Mouse (Mus musculus): Measurements from ENCODE around the gene Gm20388. TPM values are rescaled to one million over a fixed set of nuclear protein-coding genes. Genes with fewer than 3 reads are reported as not detected.
A peak's percentile ranks its signal among the peaks of the same experiment; 100 is the strongest.

Gm20388 gene
- polyA plus RNA-seq, 1 experiment from 2014 or later: not detected

DNA sequence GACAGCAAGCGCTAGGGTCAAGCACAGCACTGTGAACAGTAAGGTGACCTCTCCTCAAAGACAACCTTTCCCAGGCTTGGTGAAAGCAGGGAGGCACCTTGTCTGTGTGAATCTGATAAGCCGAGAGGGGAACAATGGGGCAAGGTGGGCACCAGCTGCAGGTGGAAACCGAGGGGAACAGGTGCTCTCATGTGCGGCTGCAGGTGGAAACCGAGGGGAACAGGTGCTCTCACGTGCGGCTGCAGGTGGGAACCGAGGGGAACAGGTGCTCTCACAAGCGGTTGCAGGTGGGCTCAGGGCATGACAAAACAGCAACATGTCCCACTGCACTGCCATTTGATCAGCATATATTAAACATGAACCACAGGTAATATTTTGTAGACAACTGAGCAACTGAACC lies 1986.6 kb downstream of the Gm20388 start:
- H3K27me3 ChIP-seq (replicated peaks): no peaks in the 10 kb centered on the region
- H3K9ac ChIP-seq: peak overlapping the region; percentile 85
- no peak overlapping the region for H3K4me3 ChIP-seq
- peak overlapping the region; percentile 100 for H3K27ac ChIP-seq
- peaks cover 80% of the 10 kb centered on the region for H3K4me1 ChIP-seq
- peak overlapping the region; percentile 75 for H3K4me2 ChIP-seq
- ATAC-seq: no peak
- no peaks in the 10 kb centered on the region for H3K9me3 ChIP-seq (replicated peaks)
- peaks cover 80% of the 10 kb centered on the region for H3K36me3 ChIP-seq
- WGBS (ENCODE audit: insufficient replicate concordance): 71% methylated on average over 9 of the region's 9 CpGs

DNA sequence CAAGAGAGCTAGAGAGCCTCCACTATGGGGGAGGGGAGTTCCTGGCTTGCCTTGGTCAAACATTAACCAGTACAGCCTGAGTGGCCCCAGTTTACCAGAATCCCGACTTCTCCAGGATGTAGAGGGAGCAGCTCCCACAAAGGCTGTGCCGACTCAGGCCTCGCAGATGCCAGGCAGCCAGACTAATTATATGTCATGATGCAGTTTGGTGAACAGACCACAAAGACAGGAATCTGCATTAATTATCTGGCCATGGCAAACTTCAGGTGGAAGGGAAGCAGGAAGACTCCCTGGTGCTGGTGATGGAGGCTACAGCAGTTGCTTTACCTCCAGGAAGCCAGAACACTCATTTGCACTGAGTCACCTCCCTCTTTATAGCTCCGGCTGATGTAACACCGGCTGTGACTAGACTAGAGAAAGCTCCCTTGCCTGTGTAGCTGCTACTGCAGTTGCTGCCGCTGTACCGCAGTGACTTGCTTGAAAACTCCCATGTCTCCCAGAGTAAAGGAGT lies 1987.3 kb downstream of the Gm20388 start:
- WGBS (ENCODE audit: insufficient replicate concordance): 46% methylated on average over 7 of the region's 7 CpGs
- Histone ChIP-seq H3K4me2 (peak overlapping the region; percentile 75), H3K4me1 (peaks cover 88% of the 10 kb centered on the region), H3K9me3 (replicated peaks) (no peaks in the 10 kb centered on the region), H3K4me3 (peak overlapping the region; percentile 50), H3K27ac (peak overlapping the region; percentile 100), H3K27me3 (replicated peaks) (no peaks in the 10 kb centered on the region), H3K36me3 (peaks cover 80% of the 10 kb centered on the region), H3K9ac (peak overlapping the region; percentile 85)
- peak; percentile 16 for ATAC-seq

DNA sequence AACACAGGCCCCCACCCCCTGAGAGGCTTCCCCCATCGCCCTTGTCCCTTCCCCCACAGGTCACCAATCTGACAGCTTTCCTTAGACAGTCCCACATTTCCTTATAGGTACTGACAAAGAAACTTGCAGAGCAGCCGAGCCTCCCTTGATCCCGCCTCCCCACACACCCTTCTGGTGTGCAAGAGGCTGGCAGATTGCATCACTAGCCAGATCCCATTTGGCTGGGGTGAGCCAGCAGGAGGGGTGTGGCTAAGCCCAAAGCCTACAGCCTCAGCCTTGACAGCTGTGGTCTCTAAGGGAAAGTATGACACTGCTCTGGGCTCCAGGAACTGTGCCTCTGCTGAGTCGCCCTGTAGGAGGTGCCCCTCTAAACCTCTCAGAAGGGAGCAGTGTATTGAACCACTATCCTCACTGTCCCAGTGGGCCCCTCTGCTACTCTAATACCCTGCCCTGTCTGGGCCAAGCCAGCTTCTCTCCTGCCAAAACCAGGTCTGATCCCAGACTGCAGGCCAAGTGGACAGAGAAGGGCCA lies 1987.8 kb downstream of the Gm20388 start:
- H3K4me1 ChIP-seq: peaks cover 93% of the 10 kb centered on the region
- peak overlapping the region; percentile 50 for H3K4me3 ChIP-seq
- H3K9me3 ChIP-seq (replicated peaks): no peaks in the 10 kb centered on the region
- peak; percentile 90 for ATAC-seq
- H3K9ac ChIP-seq: peak overlapping the region; percentile 85
- peaks cover 80% of the 10 kb centered on the region for H3K36me3 ChIP-seq
- 6% methylated on average over 4 of the region's 4 CpGs for WGBS (ENCODE audit: insufficient replicate concordance)
- H3K27ac ChIP-seq: peak overlapping the region; percentile 100
- H3K4me2 ChIP-seq: peak overlapping the region; percentile 75
- no peaks in the 10 kb centered on the region for H3K27me3 ChIP-seq (replicated peaks)

DNA sequence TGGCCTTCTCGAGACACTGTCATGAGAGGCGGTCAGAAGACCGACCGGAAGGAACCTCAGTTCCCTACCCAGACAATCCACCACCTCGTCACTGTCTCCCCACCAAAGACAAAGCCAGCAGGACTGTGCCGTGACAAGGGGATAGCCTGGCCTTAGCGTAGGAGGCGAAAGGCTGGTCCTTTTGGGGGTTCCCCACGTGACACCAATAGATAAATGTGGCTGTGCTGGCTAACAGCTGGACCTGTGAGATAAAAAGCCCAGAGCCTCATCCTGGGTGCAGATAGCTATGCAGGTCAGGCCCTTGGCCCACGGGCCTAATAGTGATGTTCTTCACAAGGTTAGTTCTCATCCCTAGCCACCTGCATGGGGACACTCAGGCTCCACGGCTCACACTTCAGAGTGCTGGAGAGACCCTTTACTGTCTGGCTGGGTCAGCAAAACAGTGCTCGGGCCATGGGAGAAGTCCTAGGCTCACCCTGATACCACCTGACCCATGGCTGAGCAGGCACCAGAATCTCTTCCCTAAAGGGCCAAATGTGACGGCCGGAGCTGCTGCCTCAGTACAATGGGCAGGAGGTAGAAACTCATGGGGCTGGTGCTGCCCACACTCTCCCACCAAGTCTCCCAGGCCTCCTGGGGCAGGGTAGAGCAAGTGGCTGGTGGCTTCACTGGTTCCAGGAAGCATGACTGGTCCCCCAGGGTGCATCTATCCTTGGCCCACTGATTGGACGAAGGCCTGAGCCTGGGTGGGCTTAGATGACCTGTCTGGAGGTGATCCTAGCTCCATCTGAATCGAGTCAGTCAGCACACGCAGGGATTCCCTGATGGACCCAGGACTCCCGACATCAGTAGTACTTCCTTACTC lies 1988.8 kb downstream of the Gm20388 start:
- peak overlapping the region; percentile 75 for H3K4me2 ChIP-seq
- H3K36me3 ChIP-seq: peaks cover 80% of the 10 kb centered on the region
- no peaks in the 10 kb centered on the region for H3K9me3 ChIP-seq (replicated peaks)
- H3K4me3 ChIP-seq: peak overlapping the region; percentile 50
- no peaks in the 10 kb centered on the region for H3K27me3 ChIP-seq (replicated peaks)
- H3K4me1 ChIP-seq: peaks cover 100% of the 10 kb centered on the region
- 34% methylated on average over 18 of the region's 18 CpGs for WGBS (ENCODE audit: insufficient replicate concordance)
- peak; percentile 83 for ATAC-seq
- H3K27ac ChIP-seq: peak overlapping the region; percentile 100
- peak overlapping the region; percentile 85 for H3K9ac ChIP-seq

GRCm38 (mm10) chr8:121901498-121902236 lies 1991.0 kb downstream of the Gm20388 start:
- H3K27ac ChIP-seq: peak overlapping the region; percentile 100
- WGBS (ENCODE audit: insufficient replicate concordance): 72% methylated on average over 8 of the region's 8 CpGs

GRCm38 (mm10) chr8:121903977-121904376 lies 1993.3 kb downstream of the Gm20388 start:
- ATAC-seq: no peak
- Histone ChIP-seq H3K4me3 (peak overlapping the region; percentile 89), H3K36me3 (peaks cover 58% of the 10 kb centered on the region), H3K9me3 (replicated peaks) (no peaks in the 10 kb centered on the region), H3K27ac (no peak overlapping the region), H3K4me1 (peaks cover 85% of the 10 kb centered on the region), H3K27me3 (replicated peaks) (no peaks in the 10 kb centered on the region), H3K4me2 (peak overlapping the region; percentile 75), H3K9ac (peak overlapping the region; percentile 90)
- WGBS (ENCODE audit: insufficient replicate concordance): 45% methylated on average over 6 of the region's 6 CpGs

More at GRCm38 (mm10) chr8:121901498-121902236, 1991.0 kb downstream of the Gm20388 start:
- Histone ChIP-seq H3K9ac (peak overlapping the region; percentile 70), H3K27me3 (replicated peaks) (no peaks in the 10 kb centered on the region), H3K36me3 (peaks cover 70% of the 10 kb centered on the region), H3K4me3 (0 out of 2 replicates have a peak overlapping the region, but pooled peaks have one; percentile 1), H3K4me2 (peak overlapping the region; percentile 75; the same call in 1 of the 2 replicates), H3K9me3 (replicated peaks) (no peaks in the 10 kb centered on the region), H3K4me1 (peaks cover 96% of the 10 kb centered on the region)
- no peak for ATAC-seq

- Histone ChIP-seq H3K4me3 (peak overlapping the region; percentile 89), H3K4me1 (peaks cover 85% of the 10 kb centered on the region), H3K9ac (peak overlapping the region; percentile 90), H3K9me3 (replicated peaks) (no peaks in the 10 kb centered on the region), H3K27ac (peak overlapping the region; percentile 31; the same call in 1 of the 2 replicates), H3K36me3 (peaks cover 57% of the 10 kb centered on the region), H3K27me3 (replicated peaks) (no peaks in the 10 kb centered on the region), H3K4me2 (peak overlapping the region; percentile 75)
- no peak for ATAC-seq
- 83% methylated on average over 9 of the region's 9 CpGs for WGBS (ENCODE audit: insufficient replicate concordance)
Measured at GRCm38 (mm10) chr8:121904999-121905398, 1994.4 kb downstream of the Gm20388 start.

DNA sequence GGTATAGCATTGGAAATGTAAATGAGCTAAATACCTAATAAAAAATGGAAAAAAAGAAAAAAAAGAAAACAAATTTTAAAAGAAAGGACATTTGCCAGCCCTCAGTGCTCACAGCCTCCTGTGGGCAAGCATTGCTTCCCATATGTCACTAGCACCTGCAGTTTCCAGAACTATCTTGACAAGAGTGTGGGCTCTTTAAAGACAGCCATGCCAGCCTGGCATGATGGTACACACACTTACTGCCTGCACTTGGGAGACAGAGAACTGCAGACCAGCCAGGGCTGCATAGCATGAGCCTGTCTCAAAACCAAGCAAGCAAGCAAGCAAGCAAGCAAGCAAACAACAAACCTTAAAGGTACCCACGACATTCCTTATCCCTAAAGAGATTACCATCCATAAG lies 1994.8 kb downstream of the Gm20388 start:
- Histone ChIP-seq H3K36me3 (peaks cover 52% of the 10 kb centered on the region), H3K4me3 (peak overlapping the region; percentile 89), H3K4me2 (peak overlapping the region; percentile 75), H3K27me3 (replicated peaks) (no peaks in the 10 kb centered on the region), H3K9ac (peak overlapping the region; percentile 90), H3K27ac (peak overlapping the region; percentile 76), H3K9me3 (replicated peaks) (no peaks in the 10 kb centered on the region), H3K4me1 (peaks cover 85% of the 10 kb centered on the region)
- 55% methylated on average over 1 of the region's 1 CpGs for WGBS (ENCODE audit: insufficient replicate concordance)
- ATAC-seq: no peak

GRCm38 (mm10) chr8:121905864-121906263 lies 1995.2 kb downstream of the Gm20388 start:
- ATAC-seq: no peak
- Histone ChIP-seq H3K9ac (peak overlapping the region; percentile 90), H3K4me3 (peak overlapping the region; percentile 89), H3K27me3 (replicated peaks) (no peaks in the 10 kb centered on the region), H3K27ac (peak overlapping the region; percentile 76), H3K36me3 (peaks cover 48% of the 10 kb centered on the region), H3K9me3 (replicated peaks) (no peaks in the 10 kb centered on the region), H3K4me1 (peaks cover 83% of the 10 kb centered on the region), H3K4me2 (peak overlapping the region; percentile 75)
- WGBS (ENCODE audit: insufficient replicate concordance): 11% methylated on average over 5 of the region's 5 CpGs

DNA sequence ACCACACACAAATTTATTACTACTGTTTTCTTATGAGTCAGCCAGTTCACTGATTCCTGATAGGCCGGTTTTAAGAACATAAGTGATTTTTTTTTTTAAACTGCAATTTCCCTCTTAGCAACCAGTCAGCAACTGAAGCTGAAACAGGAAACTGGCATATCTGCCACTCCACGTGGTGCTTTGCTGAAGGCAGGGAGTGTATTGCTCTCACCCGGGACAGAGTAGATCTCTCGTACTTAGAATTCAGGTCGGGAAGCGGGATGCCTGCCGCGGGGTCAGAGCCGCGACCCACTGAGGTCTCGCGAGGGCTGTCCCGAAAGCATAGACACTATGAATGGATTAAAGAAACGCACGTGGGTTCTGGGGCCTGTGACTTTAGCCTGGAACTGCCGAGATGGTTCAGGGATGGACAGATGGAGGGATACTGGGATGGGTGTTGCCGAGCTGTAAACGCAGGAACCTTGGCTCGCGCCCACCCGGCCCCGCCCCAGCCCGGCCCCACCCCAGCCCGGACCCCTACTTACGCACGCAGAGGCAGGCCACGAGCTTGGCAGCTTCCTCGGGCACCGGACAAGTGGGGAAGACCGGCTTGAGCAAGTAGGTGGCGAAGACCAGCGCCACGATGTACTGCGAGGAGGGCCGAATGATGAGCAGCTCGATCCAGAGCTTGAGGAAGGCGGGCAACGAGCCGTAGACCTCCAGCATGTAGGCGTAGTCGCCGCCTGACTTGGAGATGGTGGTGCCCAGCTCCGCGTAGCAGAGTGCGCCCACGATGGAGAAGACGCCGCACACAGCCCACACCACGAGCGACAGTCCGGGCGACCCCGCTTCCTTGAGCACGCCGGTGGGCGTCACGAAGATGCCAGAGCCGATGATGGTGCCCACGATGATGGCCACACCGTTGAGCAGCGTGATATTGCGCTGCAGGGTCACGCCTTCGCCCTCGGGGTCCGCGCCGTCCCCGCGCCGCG lies 1996.2 kb downstream of the Gm20388 start:
- Histone ChIP-seq H3K9ac (peak overlapping the region; percentile 90), H3K9me3 (replicated peaks) (no peaks in the 10 kb centered on the region), H3K4me2 (peak overlapping the region; percentile 75), H3K27ac (peak overlapping the region; percentile 76), H3K4me3 (peak overlapping the region; percentile 89), H3K36me3 (peaks cover 38% of the 10 kb centered on the region), H3K4me1 (peaks cover 82% of the 10 kb centered on the region), H3K27me3 (replicated peaks) (no peaks in the 10 kb centered on the region)
- WGBS (ENCODE audit: insufficient replicate concordance): under 1% methylated on average over 61 of the region's 72 CpGs
- peak; percentile 34 for ATAC-seq

Measured in liver, embryonic 12.5 days (tissue).